Mouse (Mus musculus): Measurements from ENCODE around the gene Mbd3l2. TPM values are rescaled to one million over a fixed set of nuclear protein-coding genes. Genes with fewer than 3 reads are reported as not detected.

Gene Mbd3l2
- polyA plus RNA-seq, 1 experiment = not detected

DNA sequence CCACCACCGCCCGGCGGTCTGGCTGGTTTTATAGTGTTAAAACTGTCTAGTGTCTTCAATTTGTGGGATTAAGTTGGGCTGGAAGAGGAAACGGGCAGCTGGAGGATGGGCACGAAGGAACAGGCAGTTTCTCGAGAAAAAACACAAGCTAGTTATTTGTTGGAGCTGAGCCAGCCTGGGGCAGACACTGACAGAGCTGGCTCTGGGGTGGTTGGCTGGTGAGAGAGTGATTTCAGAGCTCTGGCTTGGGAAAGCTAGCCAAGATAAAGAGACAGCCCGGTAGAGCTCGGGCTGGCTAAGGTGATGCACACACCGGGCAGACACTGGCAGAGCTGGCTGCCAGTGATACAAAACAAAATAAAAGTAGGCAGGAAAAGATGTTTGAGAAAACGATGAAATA lies 1.2 kb downstream of the Mbd3l2 start:
- no peaks in the 10 kb centered on the region for H3K79me2 ChIP-seq (ENCODE audit: control insufficient read depth, insufficient read depth)
- no peak overlapping the region for H3K4me3 ChIP-seq (ENCODE audit: insufficient read depth, poor library complexity, severe bottlenecking)
- H3K79me3 ChIP-seq (ENCODE audit: low read depth) = no peaks in the 10 kb centered on the region
- no peak overlapping the region for H3ac ChIP-seq (ENCODE audit: control insufficient read depth, insufficient read length, low read depth)
- TF ChIP-seq MAX (IDR thresholded peaks at IDR 0.05) (no peak), CEBPB (IDR thresholded peaks at IDR 0.05; ENCODE audit: low read depth) (no peak), MYOG (IDR thresholded peaks at IDR 0.05; ENCODE audit: control insufficient read depth, extremely low read depth, insufficient read length) (no peak), FOSL1 (IDR thresholded peaks at IDR 0.05; ENCODE audit: insufficient read depth, low read length, poor library complexity, severe bottlenecking) (no peak), USF1 (IDR thresholded peaks at IDR 0.05; ENCODE audit: low read depth) (no peak), CTCF (IDR thresholded peaks at IDR 0.05; ENCODE audit: control insufficient read depth, insufficient read depth, insufficient read length) (no peak), MYOD1 (IDR thresholded peaks at IDR 0.05; ENCODE audit: control insufficient read depth, insufficient read length, low read depth) (no peak)
- H3K27me3 ChIP-seq (ENCODE audit: control insufficient read depth, insufficient read depth, insufficient read length) = no peaks in the 10 kb centered on the region
- H3K36me3 ChIP-seq (ENCODE audit: control insufficient read depth, insufficient read depth) = no peaks in the 10 kb centered on the region

GRCm38 (mm10) chr9:18456520-18456919 lies 26.1 kb downstream of the Mbd3l2 start:
- TF ChIP-seq MAX (IDR thresholded peaks at IDR 0.05) (no peak), MYOD1 (IDR thresholded peaks at IDR 0.05; ENCODE audit: control insufficient read depth, insufficient read length, low read depth) (no peak), FOSL1 (IDR thresholded peaks at IDR 0.05; ENCODE audit: insufficient read depth, low read length, poor library complexity, severe bottlenecking) (no peak), CTCF (IDR thresholded peaks at IDR 0.05; ENCODE audit: control insufficient read depth, insufficient read depth, insufficient read length) (no peak), USF1 (IDR thresholded peaks at IDR 0.05; ENCODE audit: low read depth) (no peak), MYOG (IDR thresholded peaks at IDR 0.05; ENCODE audit: control insufficient read depth, extremely low read depth, insufficient read length) (no peak), CEBPB (IDR thresholded peaks at IDR 0.05; ENCODE audit: low read depth) (no peak)
- H3K79me2 ChIP-seq (ENCODE audit: control insufficient read depth, insufficient read depth) = no peaks in the 10 kb centered on the region

DNA sequence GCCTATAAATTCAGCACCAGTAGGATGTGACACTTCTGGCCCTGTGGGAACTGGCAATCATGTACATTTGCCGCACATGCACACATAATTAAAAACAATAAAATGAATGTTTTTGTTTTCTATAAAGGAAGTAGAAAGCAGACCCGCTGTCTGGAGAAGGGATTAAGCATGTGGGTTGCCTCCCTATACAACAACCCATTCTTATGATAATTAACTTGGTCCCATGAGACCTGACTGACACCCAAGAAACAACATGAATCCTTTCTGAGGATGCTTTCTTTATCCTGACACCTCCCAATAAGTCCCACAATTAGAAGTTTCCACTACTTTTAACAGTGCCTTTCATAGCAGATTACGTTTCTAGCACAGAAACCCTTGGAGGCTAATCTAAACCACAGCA lies 36.9 kb downstream of the Mbd3l2 start:
- no peaks in the 10 kb centered on the region for H3K79me3 ChIP-seq (ENCODE audit: low read depth)
- H3K4me3 ChIP-seq (ENCODE audit: insufficient read depth, poor library complexity, severe bottlenecking) = no peak overlapping the region
- H3K79me2 ChIP-seq (ENCODE audit: control insufficient read depth, insufficient read depth) = no peaks in the 10 kb centered on the region
- no peaks in the 10 kb centered on the region for H3K36me3 ChIP-seq (ENCODE audit: control insufficient read depth, insufficient read depth)
- no peaks in the 10 kb centered on the region for H3K27me3 ChIP-seq (ENCODE audit: control insufficient read depth, insufficient read depth, insufficient read length)
- H3ac ChIP-seq (ENCODE audit: control insufficient read depth, insufficient read length, low read depth) = no peak overlapping the region
- no peak for TF ChIP-seq MYOG (IDR thresholded peaks at IDR 0.05; ENCODE audit: control insufficient read depth, extremely low read depth, insufficient read length)
- TF ChIP-seq MYOD1 (IDR thresholded peaks at IDR 0.05; ENCODE audit: control insufficient read depth, insufficient read length, low read depth) = no peak
- TF ChIP-seq CTCF (IDR thresholded peaks at IDR 0.05; ENCODE audit: control insufficient read depth, insufficient read depth, insufficient read length) = no peak
- TF ChIP-seq CEBPB (IDR thresholded peaks at IDR 0.05; ENCODE audit: low read depth) = no peak
- TF ChIP-seq FOSL1 (IDR thresholded peaks at IDR 0.05; ENCODE audit: insufficient read depth, low read length, poor library complexity, severe bottlenecking) = no peak
- TF ChIP-seq USF1 (IDR thresholded peaks at IDR 0.05; ENCODE audit: low read depth) = no peak
- TF ChIP-seq MAX (IDR thresholded peaks at IDR 0.05) = no peak

More at GRCm38 (mm10) chr9:18456520-18456919, 26.1 kb downstream of the Mbd3l2 start:
- Histone ChIP-seq H3ac (ENCODE audit: control insufficient read depth, insufficient read length, low read depth) (no peak overlapping the region), H3K4me3 (ENCODE audit: insufficient read depth, poor library complexity, severe bottlenecking) (no peak overlapping the region), H3K79me3 (ENCODE audit: low read depth) (no peaks in the 10 kb centered on the region), H3K36me3 (ENCODE audit: control insufficient read depth, insufficient read depth) (no peaks in the 10 kb centered on the region), H3K27me3 (ENCODE audit: control insufficient read depth, insufficient read depth, insufficient read length) (no peaks in the 10 kb centered on the region)

DNA sequence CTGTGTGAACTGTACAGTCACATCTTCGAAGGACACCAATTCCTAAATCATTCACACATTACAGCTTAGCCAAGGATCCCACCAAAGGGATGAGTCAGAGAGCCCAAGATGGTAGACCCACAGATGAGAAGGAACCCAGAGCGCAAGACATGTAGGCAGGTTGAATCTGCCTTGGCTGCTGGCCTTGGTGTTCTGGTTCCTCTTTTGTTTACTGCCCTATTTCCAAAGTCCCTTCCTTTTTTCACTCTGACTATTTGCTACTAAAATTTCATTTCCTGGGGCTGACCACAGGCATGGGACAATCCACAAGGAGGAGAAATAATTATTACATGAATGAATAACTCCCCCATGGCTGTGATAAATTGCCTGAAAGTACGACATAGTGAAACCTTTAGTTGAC lies 37.6 kb downstream of the Mbd3l2 start:
- TF ChIP-seq USF1 (IDR thresholded peaks at IDR 0.05; ENCODE audit: low read depth) (no peak), CTCF (IDR thresholded peaks at IDR 0.05; ENCODE audit: control insufficient read depth, insufficient read depth, insufficient read length) (no peak)

GRCm38 (mm10) chr9:18473324-18474128 lies 43.1 kb downstream of the Mbd3l2 start:
- no peaks in the 10 kb centered on the region for H3K79me2 ChIP-seq (ENCODE audit: control insufficient read depth, insufficient read depth)
- H3K27me3 ChIP-seq (ENCODE audit: control insufficient read depth, insufficient read depth, insufficient read length) = no peaks in the 10 kb centered on the region
- H3K4me3 ChIP-seq (ENCODE audit: insufficient read depth, poor library complexity, severe bottlenecking) = peak overlapping the region; percentile 32
- no peaks in the 10 kb centered on the region for H3K36me3 ChIP-seq (ENCODE audit: control insufficient read depth, insufficient read depth)
- no peaks in the 10 kb centered on the region for H3K79me3 ChIP-seq (ENCODE audit: low read depth)
- TF ChIP-seq MAX (IDR thresholded peaks at IDR 0.05) (no peak), CTCF (IDR thresholded peaks at IDR 0.05; ENCODE audit: control insufficient read depth, insufficient read depth, insufficient read length) (no peak), MYOD1 (IDR thresholded peaks at IDR 0.05; ENCODE audit: control insufficient read depth, insufficient read length, low read depth) (no peak), CEBPB (IDR thresholded peaks at IDR 0.05; ENCODE audit: low read depth) (no peak), FOSL1 (IDR thresholded peaks at IDR 0.05; ENCODE audit: insufficient read depth, low read length, poor library complexity, severe bottlenecking) (no peak), MYOG (IDR thresholded peaks at IDR 0.05; ENCODE audit: control insufficient read depth, extremely low read depth, insufficient read length) (no peak), USF1 (IDR thresholded peaks at IDR 0.05; ENCODE audit: low read depth) (no peak)
- H3ac ChIP-seq (ENCODE audit: control insufficient read depth, insufficient read length, low read depth) = peak overlapping the region; percentile 45

More for the DNA sequence above, 37.6 kb downstream of the Mbd3l2 start:
- Histone ChIP-seq H3K79me2 (ENCODE audit: control insufficient read depth, insufficient read depth) (no peaks in the 10 kb centered on the region), H3K4me3 (ENCODE audit: insufficient read depth, poor library complexity, severe bottlenecking) (no peak overlapping the region), H3ac (ENCODE audit: control insufficient read depth, insufficient read length, low read depth) (no peak overlapping the region), H3K27me3 (ENCODE audit: control insufficient read depth, insufficient read depth, insufficient read length) (no peaks in the 10 kb centered on the region), H3K36me3 (ENCODE audit: control insufficient read depth, insufficient read depth) (no peaks in the 10 kb centered on the region), H3K79me3 (ENCODE audit: low read depth) (no peaks in the 10 kb centered on the region)
